Mouse (Mus musculus): ENCODE results near the gene Ly9. TPM values are rescaled to one million over a fixed set of nuclear protein-coding genes. Genes with fewer than 3 reads are reported as not detected.

Gene Ly9
- polyA plus RNA-seq, 1 experiment from 2014 or later: 0.13 TPM

GRCm38 (mm10) chr1:171553359-171554341 lies 53.6 kb downstream of the Ly9 start:
- no peak for ATAC-seq (ENCODE audit: low FRiP score)
- Histone ChIP-seq H3K4me1 (no peaks in the 10 kb centered on the region), H3K4me2 (no peak overlapping the region), H3K27me3 (replicated peaks) (no peaks in the 10 kb centered on the region), H3K9ac (replicated peaks) (no peak overlapping the region), H3K36me3 (no peaks in the 10 kb centered on the region), H3K4me3 (replicated peaks) (no peak overlapping the region), H3K27ac (replicated peaks) (no peak overlapping the region), H3K9me3 (replicated peaks) (no peaks in the 10 kb centered on the region)
- WGBS: 76% methylated on average over 11 of the region's 11 CpGs

- whole genome bisulfite sequencing: 90% methylated on average over 2 of the region's 2 CpGs
- H3K9me3 ChIP-seq (replicated peaks): no peaks in the 10 kb centered on the region
- no peaks in the 10 kb centered on the region for H3K27me3 ChIP-seq (replicated peaks)
- no peak overlapping the region for H3K27ac ChIP-seq (replicated peaks)
- no peaks in the 10 kb centered on the region for H3K4me1 ChIP-seq
- no peak for ATAC-seq (ENCODE audit: low FRiP score)
- no peaks in the 10 kb centered on the region for H3K36me3 ChIP-seq
- no peak overlapping the region for H3K4me3 ChIP-seq (replicated peaks)
- H3K9ac ChIP-seq (replicated peaks): no peak overlapping the region
- no peak overlapping the region for H3K4me2 ChIP-seq
Measured at GRCm38 (mm10) chr1:171552230-171552629, 55.0 kb downstream of the Ly9 start.

- H3K36me3 ChIP-seq: no peaks in the 10 kb centered on the region
- H3K4me3 ChIP-seq (replicated peaks): no peak overlapping the region
- no peaks in the 10 kb centered on the region for H3K9me3 ChIP-seq (replicated peaks)
- 86% methylated on average over 7 of the region's 7 CpGs for WGBS
- no peaks in the 10 kb centered on the region for H3K4me1 ChIP-seq
- ATAC-seq (ENCODE audit: low FRiP score): no peak
- H3K27ac ChIP-seq (replicated peaks): no peak overlapping the region
- no peaks in the 10 kb centered on the region for H3K27me3 ChIP-seq (replicated peaks)
- H3K4me2 ChIP-seq: no peak overlapping the region
- H3K9ac ChIP-seq (replicated peaks): no peak overlapping the region
Measured at GRCm38 (mm10) chr1:171551326-171551725, 55.9 kb downstream of the Ly9 start.

GRCm38 (mm10) chr1:171540694-171541093 lies 66.5 kb downstream of the Ly9 start:
- H3K9ac ChIP-seq (replicated peaks): no peak overlapping the region
- 0 out of 2 replicates have a peak, but pooled peaks cover 10% of the 10 kb centered on the region for H3K9me3 ChIP-seq (replicated peaks)
- H3K4me3 ChIP-seq (replicated peaks): no peak overlapping the region
- ATAC-seq (ENCODE audit: low FRiP score): no peak
- WGBS: 91% methylated on average over 1 of the region's 1 CpGs
- no peak overlapping the region for H3K27ac ChIP-seq (replicated peaks)
- no peak overlapping the region for H3K4me2 ChIP-seq
- no peaks in the 10 kb centered on the region for H3K36me3 ChIP-seq
- no peaks in the 10 kb centered on the region for H3K27me3 ChIP-seq (replicated peaks)
- H3K4me1 ChIP-seq: no peaks in the 10 kb centered on the region

Small RNA genes within 50 kb of the gene (microRNA-seq; reads per million reads assigned to microRNA genes)
- not detected for gene Mir7683

Other genes starting within 250 kb of the Ly9 start
- 4.0 and 4.1 TPM in 2 replicates for gene Klhdc9, start 246.6 kb downstream of the Ly9 start, polyA plus RNA-seq (2015; fragmentation: Nextera tagmentation; extraction: Ambion mirVana)
- gene Nectin4, start 237.3 kb downstream of the Ly9 start, polyA plus RNA-seq (2015; fragmentation: Nextera tagmentation; extraction: Ambion mirVana): 3.7 and 5.6 TPM in 2 replicates
- 0.88 and 6.0 TPM in 2 replicates for gene Arhgap30, start 218.5 kb downstream of the Ly9 start, polyA plus RNA-seq (2015; fragmentation: Nextera tagmentation; extraction: Ambion mirVana)
- gene Usf1, start 196.1 kb downstream of the Ly9 start, polyA plus RNA-seq (2015; fragmentation: Nextera tagmentation; extraction: Ambion mirVana): 131 and 149 TPM in 2 replicates
- 4.9 and 6.2 TPM in 2 replicates for gene Tstd1, start 188.5 kb downstream of the Ly9 start, polyA plus RNA-seq (2015; fragmentation: Nextera tagmentation; extraction: Ambion mirVana)
- gene F11r, start 169.9 kb downstream of the Ly9 start, polyA plus RNA-seq (2015; fragmentation: Nextera tagmentation; extraction: Ambion mirVana): 11.8 and 27.5 TPM in 2 replicates
- gene Alyref2, start 103.9 kb downstream of the Ly9 start, polyA plus RNA-seq (2015; fragmentation: Nextera tagmentation; extraction: Ambion mirVana): 30.6 and 34.7 TPM in 2 replicates
- gene Itln1, start 72.1 kb downstream of the Ly9 start, polyA plus RNA-seq (2015; fragmentation: Nextera tagmentation; extraction: Ambion mirVana): not detected in 2 replicates
- 0.09 and 1.9 TPM in 2 replicates for gene Cd244a, start 48.2 kb downstream of the Ly9 start, polyA plus RNA-seq (2015; fragmentation: Nextera tagmentation; extraction: Ambion mirVana)
- 0.08 and 0.68 TPM in 2 replicates for gene Slamf7, start 45.6 kb upstream of the Ly9 start, polyA plus RNA-seq (2015; fragmentation: Nextera tagmentation; extraction: Ambion mirVana)
- gene Cd48, start 74.6 kb upstream of the Ly9 start, polyA plus RNA-seq (2015; fragmentation: Nextera tagmentation; extraction: Ambion mirVana): 1.3 and 11.7 TPM in 2 replicates
- gene Slamf1, start 159.7 kb upstream of the Ly9 start, polyA plus RNA-seq (2015; fragmentation: Nextera tagmentation; extraction: Ambion mirVana): 0.12 and 0.84 TPM in 2 replicates
- gene Cd84, start 232.3 kb upstream of the Ly9 start, polyA plus RNA-seq (2015; fragmentation: Nextera tagmentation; extraction: Ambion mirVana): 1.4 and 3.6 TPM in 2 replicates